Mouse (Mus musculus) MEL-GATA-1-ER (cell line): ENCODE data around the gene Ube2cbp.
A peak's percentile ranks its signal among the peaks of the same experiment; 100 is the strongest.

ENCODE experiments used
- DNase-seq: peaks from one replicate; pipeline ENCODE4 v3.0.0-alpha.2; 2012; ENCODE audit warnings: low read depth; ENCODE audit errors: extremely low read depth

The Ube2cbp gene

GRCm38 (mm10) chr9:86435510-86435909, 29.2 kb downstream of the Ube2cbp start:
- no peak for DNase-seq

DNA sequence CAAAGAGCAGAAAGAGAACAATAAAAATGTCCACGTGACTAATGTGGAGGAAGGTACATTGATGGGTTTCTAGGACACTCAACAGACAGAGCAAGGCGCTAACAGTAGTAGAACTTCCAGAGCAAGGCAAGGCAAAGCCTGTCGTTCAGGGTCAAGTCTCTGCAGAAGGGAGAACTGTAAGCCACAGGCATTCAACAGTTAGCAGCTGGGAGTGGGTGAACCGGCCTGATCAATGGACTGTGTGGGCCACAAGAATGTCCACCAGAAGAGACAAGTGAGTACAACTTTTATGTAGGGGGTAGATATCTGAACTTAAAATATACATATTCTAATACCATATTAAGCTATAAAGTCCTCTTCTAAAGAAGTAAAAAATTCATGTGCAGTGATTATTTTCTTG, 41.4 kb downstream of the Ube2cbp start:
- DNase-seq: no peak

DNA sequence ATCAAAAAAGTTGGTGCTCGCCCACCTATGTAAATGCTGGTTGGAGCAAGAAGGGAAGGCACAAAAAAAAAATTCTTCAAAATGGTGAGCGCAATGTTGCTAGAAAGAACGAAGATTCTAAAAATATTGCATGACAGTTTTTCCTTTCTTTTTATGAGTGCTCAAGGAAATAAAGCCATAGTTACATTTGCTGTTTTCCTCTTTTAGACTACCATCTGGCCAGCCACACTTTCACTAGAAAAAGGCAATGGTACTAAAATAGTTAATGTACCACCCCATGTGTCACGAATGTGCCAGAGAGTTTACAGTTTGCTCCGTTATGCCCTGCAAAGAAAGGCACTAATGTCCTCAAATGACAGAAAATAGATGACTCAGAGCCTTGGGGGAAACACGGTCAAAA, 45.4 kb downstream of the Ube2cbp start:
- DNase-seq: no peak

DNA sequence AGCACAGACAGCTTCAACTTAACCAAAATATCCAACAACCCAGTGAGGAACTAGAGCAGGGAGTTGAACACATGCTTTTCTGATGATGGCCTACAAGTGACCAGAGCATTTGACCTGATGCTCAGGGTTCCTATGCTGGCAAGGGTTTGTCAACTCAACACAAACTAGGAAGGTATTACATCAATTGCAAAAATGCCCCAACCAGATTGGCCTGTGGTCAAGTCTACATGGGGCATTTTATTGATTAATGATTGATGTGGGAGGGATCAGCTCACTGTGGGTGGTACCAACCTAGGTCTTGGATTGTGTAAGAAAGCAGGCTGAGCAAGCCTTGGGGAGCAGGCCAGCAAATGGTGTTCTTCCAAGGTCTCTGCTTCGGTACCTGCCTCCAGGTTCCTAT, 46.8 kb downstream of the Ube2cbp start:
- DNase-seq: no peak

- DNase-seq: no peak
Measured at GRCm38 (mm10) chr9:86395785-86396184, 69.0 kb downstream of the Ube2cbp start.

- no peak for DNase-seq
Measured at GRCm38 (mm10) chr9:86395012-86395411, 69.7 kb downstream of the Ube2cbp start.

- no peak for DNase-seq
Measured at GRCm38 (mm10) chr9:86393586-86394272, 71.0 kb downstream of the Ube2cbp start.

DNA sequence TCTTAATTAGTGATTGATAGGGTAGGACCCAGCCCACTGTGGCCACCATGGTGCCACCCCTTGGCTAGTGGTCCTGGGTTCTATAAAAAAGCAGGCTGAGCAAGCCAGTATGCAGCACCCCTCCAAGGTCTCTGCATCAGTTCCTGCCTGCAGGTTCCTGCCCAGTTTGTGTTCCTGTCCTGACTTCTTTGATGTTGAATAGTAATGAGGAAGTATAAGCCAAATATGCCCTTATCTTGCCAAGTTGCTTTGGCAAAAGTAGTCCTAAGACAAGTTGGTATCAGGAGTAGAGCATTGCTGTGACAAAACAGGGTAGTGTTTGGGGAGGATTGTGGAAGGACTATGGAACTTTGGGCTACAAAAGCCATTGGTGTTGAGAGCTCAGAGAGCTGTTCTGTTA, 73.3 kb downstream of the Ube2cbp start:
- DNase-seq: peak; percentile 21

- no peak for DNase-seq
Measured at GRCm38 (mm10) chr9:86390713-86391112, 74.0 kb downstream of the Ube2cbp start.

- no peak for DNase-seq
Measured at GRCm38 (mm10) chr9:86388538-86388937, 76.2 kb downstream of the Ube2cbp start.

GRCm38 (mm10) chr9:86376923-86377322, 87.8 kb downstream of the Ube2cbp start:
- DNase-seq: no peak

GRCm38 (mm10) chr9:86372783-86373567, 91.8 kb downstream of the Ube2cbp start:
- DNase-seq: no peak

GRCm38 (mm10) chr9:86369208-86369607, 95.5 kb downstream of the Ube2cbp start:
- no peak for DNase-seq

DNA sequence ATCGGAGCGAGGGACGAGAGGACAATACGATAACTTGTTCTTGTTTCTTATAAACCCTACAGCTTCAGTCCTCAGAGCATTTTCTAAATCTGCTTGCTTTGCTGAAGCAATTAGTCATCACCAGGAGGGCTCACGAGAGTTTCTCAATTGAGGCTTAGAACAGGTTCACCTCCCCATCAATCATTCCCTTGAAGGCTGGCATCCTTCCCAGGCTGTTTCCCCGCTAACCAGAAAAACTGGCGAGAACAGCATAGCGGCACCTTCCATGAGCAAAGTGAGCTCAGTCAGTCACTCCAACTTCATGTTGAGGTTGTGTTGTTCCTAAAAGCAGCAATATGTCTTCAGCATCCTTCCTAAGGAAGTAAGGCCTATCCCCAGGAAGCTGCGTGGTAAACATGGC, 104.2 kb downstream of the Ube2cbp start:
- no peak for DNase-seq

GRCm38 (mm10) chr9:86355851-86356250, 108.9 kb downstream of the Ube2cbp start:
- DNase-seq: no peak

DNA sequence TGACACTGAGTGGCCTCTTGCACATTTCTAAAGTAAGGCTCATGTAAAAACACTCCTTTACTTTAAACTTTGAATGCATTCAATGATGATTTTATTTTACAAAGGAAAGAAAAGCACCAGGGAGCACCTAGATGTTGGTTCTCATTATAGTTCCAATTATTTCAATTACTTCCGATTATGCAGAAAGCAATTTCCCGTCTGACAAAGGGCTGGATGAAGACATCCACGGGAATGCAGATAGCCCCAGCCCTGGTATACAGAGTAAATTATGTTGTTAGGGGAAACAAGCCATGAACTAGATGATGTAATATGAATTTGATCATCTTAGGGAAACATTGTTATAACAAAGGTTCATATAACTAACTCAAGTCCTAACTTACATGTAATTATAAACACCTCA, 113.3 kb downstream of the Ube2cbp start:
- DNase-seq: no peak

GRCm38 (mm10) chr9:86336792-86337191, 128.0 kb downstream of the Ube2cbp start:
- no peak for DNase-seq

GRCm38 (mm10) chr9:86336361-86336760, 128.4 kb downstream of the Ube2cbp start:
- no peak for DNase-seq

GRCm38 (mm10) chr9:86335588-86335987, 129.2 kb downstream of the Ube2cbp start:
- DNase-seq: no peak

DNA sequence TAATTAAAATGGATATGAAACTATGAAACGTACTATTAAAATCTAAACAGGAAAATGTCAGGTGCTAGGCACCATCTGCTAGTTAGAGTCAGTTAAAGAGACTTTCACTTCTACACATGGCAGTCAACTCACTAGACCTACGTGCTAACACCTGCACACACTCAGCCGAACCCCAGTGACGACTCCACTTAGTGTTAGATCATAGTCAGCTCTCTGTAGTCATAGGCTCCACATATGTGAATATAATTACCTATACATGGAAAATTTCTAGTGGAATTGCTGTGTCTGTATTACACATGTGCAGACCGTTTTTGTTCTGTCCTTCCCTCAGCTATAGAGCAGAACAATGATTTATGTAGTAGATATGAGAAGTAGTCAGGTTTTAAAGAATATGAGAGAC, 130.4 kb downstream of the Ube2cbp start:
- DNase-seq: no peak

GRCm38 (mm10) chr9:86330591-86330990, 134.2 kb downstream of the Ube2cbp start:
- DNase-seq: no peak

- DNase-seq: no peak
Measured at GRCm38 (mm10) chr9:86328270-86328669, 136.5 kb downstream of the Ube2cbp start.

DNA sequence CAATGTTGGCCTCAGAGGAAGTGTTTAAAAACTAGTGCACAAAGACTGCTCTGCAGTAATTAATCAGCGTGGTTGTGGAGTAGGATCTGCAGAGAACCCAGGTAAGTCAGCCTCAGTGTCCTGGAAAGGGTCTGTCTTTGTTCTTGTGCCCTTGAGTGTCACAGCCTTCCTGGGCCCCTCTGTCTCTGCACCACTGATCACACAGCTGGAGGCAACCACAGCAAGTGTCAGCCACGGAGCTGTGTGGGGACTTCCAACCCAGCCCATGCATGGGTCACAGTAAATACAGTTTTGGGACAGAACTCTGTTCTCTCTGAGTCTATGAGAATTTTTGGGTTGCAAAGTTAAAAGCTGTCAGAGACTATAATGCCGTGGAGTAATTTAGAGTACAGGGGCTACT, 137.4 kb downstream of the Ube2cbp start:
- no peak for DNase-seq
